Mouse (Mus musculus): ENCODE results near the gene Psap. TPM values are rescaled to one million over a fixed set of nuclear protein-coding genes. Genes with fewer than 3 reads are reported as not detected.
A peak's percentile ranks its signal among the peaks of the same experiment; 100 is the strongest.

Gene Psap
- polyA plus RNA-seq, 1 experiment from 2014 or later: 166 TPM

DNA sequence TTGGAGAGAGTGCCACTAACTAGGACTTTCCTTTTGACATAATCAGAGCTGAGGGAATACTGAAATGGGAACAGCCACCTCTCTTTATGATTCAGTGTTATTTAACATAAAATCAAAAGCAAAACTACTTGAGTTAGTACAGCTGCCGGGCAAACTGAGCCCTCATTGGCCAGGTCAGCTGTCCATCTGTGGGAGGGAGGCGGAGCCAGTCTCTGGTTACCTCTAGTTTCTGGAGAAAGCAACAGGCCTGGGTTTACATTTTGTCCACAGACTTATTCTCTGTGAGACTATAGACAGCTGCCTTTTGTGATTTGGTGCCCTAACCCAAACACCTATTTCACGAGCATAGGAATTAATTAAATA, 73.4 kb downstream of the Psap start:
- H3K4me2 ChIP-seq (replicated peaks; ENCODE audit: low read depth, low read length): peak overlapping the region; percentile 22
- no peaks in the 10 kb centered on the region for H3K9me3 ChIP-seq (ENCODE audit: low read length)
- peak; percentile 46; the same call in 1 of the 2 replicates for ATAC-seq (ENCODE audit: low FRiP score, low TSS enrichment)
- H3K27me3 ChIP-seq (ENCODE audit: insufficient read depth, low read length): no peaks in the 10 kb centered on the region
- 30% methylated on average over 3 of the region's 3 CpGs for WGBS
- peak overlapping the region; percentile 81 for H3K27ac ChIP-seq (ENCODE audit: low read length)
- no peaks in the 10 kb centered on the region for H3K36me3 ChIP-seq (ENCODE audit: insufficient read depth, low read length)
- H3K4me3 ChIP-seq (ENCODE audit: low read length): peak overlapping the region; percentile 17; the same call in 1 of the 2 replicates
- peaks cover 46% of the 10 kb centered on the region for H3K4me1 ChIP-seq (ENCODE audit: insufficient read depth, low read length)
- no peak overlapping the region for H3K9ac ChIP-seq (replicated peaks; ENCODE audit: low read length)

GRCm38 (mm10) chr10:60351248-60351647, 73.8 kb downstream of the Psap start:
- Histone ChIP-seq H3K4me3 (ENCODE audit: low read length) (no peak overlapping the region), H3K4me1 (ENCODE audit: insufficient read depth, low read length) (peaks cover 45% of the 10 kb centered on the region), H3K9ac (replicated peaks; ENCODE audit: low read length) (no peak overlapping the region), H3K9me3 (ENCODE audit: low read length) (no peaks in the 10 kb centered on the region), H3K27me3 (ENCODE audit: insufficient read depth, low read length) (no peaks in the 10 kb centered on the region), H3K36me3 (ENCODE audit: insufficient read depth, low read length) (no peaks in the 10 kb centered on the region), H3K27ac (ENCODE audit: low read length) (peak overlapping the region; percentile 81), H3K4me2 (replicated peaks; ENCODE audit: low read depth, low read length) (0 out of 2 replicates have a peak overlapping the region, but pooled peaks have one; percentile 4)
- WGBS: 15% methylated on average over 3 of the region's 3 CpGs
- ATAC-seq (ENCODE audit: low FRiP score, low TSS enrichment): peak; percentile 20

DNA sequence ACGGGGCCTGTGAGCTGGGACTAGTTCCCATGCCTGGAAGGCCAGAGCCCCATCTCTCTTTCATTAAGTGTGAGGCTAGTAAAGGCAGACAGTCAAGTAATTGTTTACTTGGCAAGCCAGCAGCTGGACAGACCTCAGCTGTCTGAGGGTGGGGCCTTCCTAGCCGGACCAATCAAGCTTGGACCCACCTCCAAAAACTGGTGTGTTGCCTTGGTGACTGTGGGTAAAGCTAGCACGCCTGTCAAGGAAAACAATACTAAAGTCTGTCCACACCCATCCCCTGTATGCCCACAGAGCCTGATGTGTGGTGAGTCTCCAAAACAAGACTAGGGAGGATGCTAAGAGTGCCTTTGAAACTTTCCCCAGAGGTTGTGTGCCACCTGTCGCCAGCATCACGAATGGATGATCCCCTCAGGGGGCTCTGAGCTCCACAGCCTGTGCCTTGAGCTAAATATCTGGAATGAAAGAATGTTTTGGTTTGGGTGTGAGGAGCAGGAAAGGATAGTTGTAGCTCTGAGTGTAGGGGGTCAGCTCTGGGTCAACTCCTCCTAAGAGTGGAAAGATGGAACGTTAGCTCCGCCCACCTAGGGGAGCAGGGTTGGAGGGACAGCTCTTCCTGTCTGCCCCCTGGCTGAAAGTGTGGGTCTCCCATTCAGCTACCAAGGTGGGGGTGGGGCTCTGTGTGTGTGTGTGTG, 74.5 kb downstream of the Psap start:
- Histone ChIP-seq H3K9ac (replicated peaks; ENCODE audit: low read length) (no peak overlapping the region), H3K4me3 (ENCODE audit: low read length) (no peak overlapping the region), H3K4me2 (replicated peaks; ENCODE audit: low read depth, low read length) (no peak overlapping the region), H3K36me3 (ENCODE audit: insufficient read depth, low read length) (no peaks in the 10 kb centered on the region), H3K27me3 (ENCODE audit: insufficient read depth, low read length) (no peaks in the 10 kb centered on the region), H3K27ac (ENCODE audit: low read length) (peak overlapping the region; percentile 81), H3K9me3 (ENCODE audit: low read length) (no peaks in the 10 kb centered on the region), H3K4me1 (ENCODE audit: insufficient read depth, low read length) (peaks cover 39% of the 10 kb centered on the region)
- WGBS: 39% methylated on average over 7 of the region's 7 CpGs
- ATAC-seq (ENCODE audit: low FRiP score, low TSS enrichment): peak; percentile 37; the same call in 1 of the 2 replicates

Other genes starting within 250 kb of the Psap start
- 47.1 and 56.8 TPM in 2 replicates for gene Spock2, start 171.4 kb upstream of the Psap start, polyA plus RNA-seq (2015; fragmentation: Nextera tagmentation; extraction: Ambion mirVana)
- 2.1 and 2.2 TPM in 2 replicates for gene Chst3, start 58.4 kb upstream of the Psap start, polyA plus RNA-seq (2015; fragmentation: Nextera tagmentation; extraction: Ambion mirVana)
- 3.9 and 4.2 TPM in 2 replicates for gene Vsir, start 69.2 kb downstream of the Psap start, polyA plus RNA-seq (2015; fragmentation: Nextera tagmentation; extraction: Ambion mirVana)
- gene Gm17455, start 122.1 kb downstream of the Psap start, polyA plus RNA-seq (2015; fragmentation: Nextera tagmentation; extraction: Ambion mirVana): 0.40 and 0.81 TPM in 2 replicates